Mouse (Mus musculus): Measurements from ENCODE around the gene S100a2. TPM values are rescaled to one million over a fixed set of nuclear protein-coding genes. Genes with fewer than 3 reads are reported as not detected.
A peak's percentile ranks its signal among the peaks of the same experiment; 100 is the strongest.

Gene S100a2
- polyA plus RNA-seq, 1 experiment = not detected

DNA sequence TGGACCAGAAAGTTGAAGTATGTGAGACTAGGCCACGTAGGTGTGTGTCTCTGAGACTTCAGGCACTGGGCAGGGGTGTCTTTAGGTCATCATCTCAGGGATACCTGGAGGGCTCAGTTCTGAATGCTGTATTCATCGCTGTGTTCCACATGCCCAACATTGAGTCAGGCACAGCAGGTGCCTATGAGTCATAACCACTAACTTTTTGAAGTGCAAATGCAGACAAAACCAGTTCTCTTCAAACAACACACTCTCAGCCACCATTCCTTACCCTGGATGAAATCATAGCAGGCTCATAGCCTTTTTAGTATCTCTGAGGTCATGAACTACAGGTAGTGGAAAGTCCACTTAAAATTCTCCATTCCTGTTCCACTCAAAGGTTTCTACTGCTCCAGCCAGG is 39.3 kb downstream of the S100a2 start:
- no peak overlapping the region for H3ac ChIP-seq (ENCODE audit: control insufficient read depth, insufficient read length, low read depth)
- no peaks in the 10 kb centered on the region for H3K79me2 ChIP-seq (ENCODE audit: control insufficient read depth, insufficient read depth)
- H3K79me3 ChIP-seq (ENCODE audit: low read depth) = no peaks in the 10 kb centered on the region
- TF ChIP-seq MAX (IDR thresholded peaks at IDR 0.05) = no peak
- TF ChIP-seq CTCF (IDR thresholded peaks at IDR 0.05; ENCODE audit: control insufficient read depth, insufficient read depth, insufficient read length) = no peak
- TF ChIP-seq MYOD1 (IDR thresholded peaks at IDR 0.05; ENCODE audit: control insufficient read depth, insufficient read length, low read depth) = peak; percentile 21
- no peak overlapping the region for H3K4me3 ChIP-seq (ENCODE audit: insufficient read depth, poor library complexity, severe bottlenecking)
- H3K36me3 ChIP-seq (ENCODE audit: control insufficient read depth, insufficient read depth) = no peaks in the 10 kb centered on the region
- no peaks in the 10 kb centered on the region for H3K27me3 ChIP-seq (ENCODE audit: control insufficient read depth, insufficient read depth, insufficient read length)

DNA sequence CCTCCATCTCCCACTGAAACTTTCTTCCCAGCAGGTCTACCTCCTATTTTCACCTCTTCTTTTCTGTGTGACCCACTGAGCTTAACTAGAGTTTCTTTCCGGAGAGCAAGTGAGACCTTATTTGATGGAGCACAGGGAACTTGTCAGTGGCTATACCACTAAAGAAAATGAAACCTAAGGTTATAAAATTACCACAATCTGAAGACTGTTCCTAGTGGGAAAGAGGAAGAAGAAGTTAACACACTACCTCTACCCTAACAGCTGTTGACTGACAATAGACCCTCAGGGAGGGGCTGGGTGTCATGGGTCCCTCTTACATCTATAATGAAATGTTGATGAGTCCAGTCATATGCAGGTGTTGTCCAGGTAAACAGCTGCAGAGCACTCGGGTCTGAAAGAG is 41.9 kb downstream of the S100a2 start:
- no peak overlapping the region for H3ac ChIP-seq (ENCODE audit: control insufficient read depth, insufficient read length, low read depth)
- no peak overlapping the region for H3K4me3 ChIP-seq (ENCODE audit: insufficient read depth, poor library complexity, severe bottlenecking)
- no peaks in the 10 kb centered on the region for H3K36me3 ChIP-seq (ENCODE audit: control insufficient read depth, insufficient read depth)
- H3K27me3 ChIP-seq (ENCODE audit: control insufficient read depth, insufficient read depth, insufficient read length) = no peaks in the 10 kb centered on the region
- TF ChIP-seq MAX (IDR thresholded peaks at IDR 0.05) (no peak), USF1 (IDR thresholded peaks at IDR 0.05; ENCODE audit: low read depth) (no peak), CEBPB (IDR thresholded peaks at IDR 0.05; ENCODE audit: low read depth) (no peak), MYOG (IDR thresholded peaks at IDR 0.05; ENCODE audit: control insufficient read depth, extremely low read depth, insufficient read length) (no peak), CTCF (IDR thresholded peaks at IDR 0.05; ENCODE audit: control insufficient read depth, insufficient read depth, insufficient read length) (no peak), FOSL1 (IDR thresholded peaks at IDR 0.05; ENCODE audit: insufficient read depth, low read length, poor library complexity, severe bottlenecking) (no peak), MYOD1 (IDR thresholded peaks at IDR 0.05; ENCODE audit: control insufficient read depth, insufficient read length, low read depth) (no peak)
- no peaks in the 10 kb centered on the region for H3K79me2 ChIP-seq (ENCODE audit: control insufficient read depth, insufficient read depth)
- no peaks in the 10 kb centered on the region for H3K79me3 ChIP-seq (ENCODE audit: low read depth)

DNA sequence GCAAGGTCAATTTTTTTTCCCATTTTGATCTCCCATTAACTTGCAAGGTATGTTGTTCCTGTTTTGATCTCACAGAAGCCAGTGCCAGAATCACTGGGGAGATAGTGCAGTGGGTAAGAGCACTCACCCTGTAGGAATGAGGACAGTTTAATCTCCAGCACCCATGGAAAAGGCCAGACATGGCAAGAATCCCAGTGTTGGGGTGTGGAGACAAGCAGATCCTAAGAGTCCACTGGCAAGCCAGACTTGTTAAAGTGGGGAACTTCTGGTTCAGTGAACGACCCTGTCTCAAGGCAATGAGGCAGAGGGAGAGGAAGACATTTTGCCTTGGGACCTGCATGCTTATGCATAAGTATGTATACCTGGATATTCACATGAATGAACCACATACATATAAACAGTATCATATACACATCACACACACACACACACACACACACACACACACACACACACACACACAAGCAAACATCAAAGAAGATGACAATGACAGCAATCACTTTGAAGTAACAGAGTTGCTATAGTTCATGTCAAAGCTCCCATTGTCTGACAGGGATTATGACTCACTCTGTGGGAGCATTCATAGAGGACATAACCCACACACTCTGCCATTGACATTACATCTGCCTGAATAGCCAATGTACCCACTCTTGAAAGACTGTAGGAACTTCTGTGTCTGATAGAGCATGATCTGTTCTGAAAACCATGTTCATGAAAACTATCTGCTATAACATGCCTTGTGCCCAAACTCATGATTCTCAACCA is 48.6 kb downstream of the S100a2 start:
- Histone ChIP-seq H3K79me2 (ENCODE audit: control insufficient read depth, insufficient read depth) (no peaks in the 10 kb centered on the region), H3K36me3 (ENCODE audit: control insufficient read depth, insufficient read depth) (no peaks in the 10 kb centered on the region), H3K79me3 (ENCODE audit: low read depth) (no peaks in the 10 kb centered on the region), H3ac (ENCODE audit: control insufficient read depth, insufficient read length, low read depth) (no peak overlapping the region), H3K4me3 (ENCODE audit: insufficient read depth, poor library complexity, severe bottlenecking) (no peak overlapping the region), H3K27me3 (ENCODE audit: control insufficient read depth, insufficient read depth, insufficient read length) (no peaks in the 10 kb centered on the region)
- no peak for TF ChIP-seq CEBPB (IDR thresholded peaks at IDR 0.05; ENCODE audit: low read depth)

DNA sequence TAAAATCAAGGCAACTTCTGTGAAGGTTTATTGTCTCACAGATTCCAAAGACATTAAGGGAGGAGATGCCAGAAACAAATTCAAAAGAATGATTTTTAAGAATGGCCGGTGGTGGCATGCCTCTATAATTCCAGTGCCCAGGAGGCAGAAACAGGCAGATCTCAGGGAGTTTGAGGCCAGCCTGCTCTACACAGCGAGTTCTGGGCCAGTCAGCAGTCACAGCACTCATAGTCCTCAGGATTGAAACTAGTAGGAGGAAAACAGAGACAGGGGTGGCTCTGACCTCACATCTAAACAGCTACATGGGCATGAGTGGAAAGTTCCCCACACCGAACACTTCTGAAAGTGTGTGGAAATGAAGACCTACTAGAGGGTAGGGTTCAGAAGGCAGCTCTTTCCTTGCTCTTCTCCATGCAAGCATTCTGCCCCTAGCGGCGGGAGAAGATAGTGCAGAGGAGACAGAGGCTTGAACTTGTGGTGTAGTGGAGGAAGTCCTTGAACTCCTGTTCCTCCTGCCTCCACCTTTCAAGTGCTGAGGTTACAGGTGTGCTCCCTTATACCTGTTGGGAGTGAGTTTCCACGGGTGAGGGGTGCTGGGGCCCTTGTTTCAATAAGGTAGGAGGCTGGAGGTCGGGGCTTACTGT is 49.6 kb downstream of the S100a2 start:
- Histone ChIP-seq H3K79me3 (ENCODE audit: low read depth) (no peaks in the 10 kb centered on the region), H3K4me3 (ENCODE audit: insufficient read depth, poor library complexity, severe bottlenecking) (no peak overlapping the region), H3K36me3 (ENCODE audit: control insufficient read depth, insufficient read depth) (no peaks in the 10 kb centered on the region), H3ac (ENCODE audit: control insufficient read depth, insufficient read length, low read depth) (no peak overlapping the region), H3K27me3 (ENCODE audit: control insufficient read depth, insufficient read depth, insufficient read length) (no peaks in the 10 kb centered on the region), H3K79me2 (ENCODE audit: control insufficient read depth, insufficient read depth) (no peaks in the 10 kb centered on the region)
- TF ChIP-seq MYOG (IDR thresholded peaks at IDR 0.05; ENCODE audit: control insufficient read depth, extremely low read depth, insufficient read length) = no peak
- TF ChIP-seq MYOD1 (IDR thresholded peaks at IDR 0.05; ENCODE audit: control insufficient read depth, insufficient read length, low read depth) = no peak
- TF ChIP-seq CTCF (IDR thresholded peaks at IDR 0.05; ENCODE audit: control insufficient read depth, insufficient read depth, insufficient read length) = peak; percentile 26

DNA sequence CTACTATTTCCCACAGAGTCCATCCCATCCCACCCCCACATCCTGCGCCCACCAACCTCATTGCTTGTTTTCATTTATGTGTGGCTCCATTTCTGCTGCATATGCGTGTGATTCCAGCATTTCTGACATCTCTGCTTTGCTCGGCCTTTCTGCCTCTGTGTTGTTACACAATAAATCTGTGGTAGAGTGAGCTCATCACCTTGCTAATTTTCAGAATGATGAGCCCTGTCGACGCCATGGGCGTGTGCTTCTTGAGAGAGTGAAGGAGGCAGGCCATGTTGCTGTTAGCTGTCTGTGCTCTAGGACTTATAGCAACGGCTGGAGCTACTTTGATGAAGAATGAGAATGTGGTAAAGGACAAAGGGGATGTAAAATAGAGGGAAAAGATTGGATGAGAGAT is 50.9 kb downstream of the S100a2 start:
- Histone ChIP-seq H3K79me2 (ENCODE audit: control insufficient read depth, insufficient read depth) (no peaks in the 10 kb centered on the region), H3ac (ENCODE audit: control insufficient read depth, insufficient read length, low read depth) (no peak overlapping the region), H3K79me3 (ENCODE audit: low read depth) (no peaks in the 10 kb centered on the region), H3K27me3 (ENCODE audit: control insufficient read depth, insufficient read depth, insufficient read length) (no peaks in the 10 kb centered on the region), H3K36me3 (ENCODE audit: control insufficient read depth, insufficient read depth) (no peaks in the 10 kb centered on the region), H3K4me3 (ENCODE audit: insufficient read depth, poor library complexity, severe bottlenecking) (no peak overlapping the region)
- TF ChIP-seq MYOD1 (IDR thresholded peaks at IDR 0.05; ENCODE audit: control insufficient read depth, insufficient read length, low read depth) = no peak
- TF ChIP-seq USF1 (IDR thresholded peaks at IDR 0.05; ENCODE audit: low read depth) = no peak
- no peak for TF ChIP-seq MYOG (IDR thresholded peaks at IDR 0.05; ENCODE audit: control insufficient read depth, extremely low read depth, insufficient read length)
- TF ChIP-seq FOSL1 (IDR thresholded peaks at IDR 0.05; ENCODE audit: insufficient read depth, low read length, poor library complexity, severe bottlenecking) = no peak
- TF ChIP-seq CEBPB (IDR thresholded peaks at IDR 0.05; ENCODE audit: low read depth) = no peak
- TF ChIP-seq CTCF (IDR thresholded peaks at IDR 0.05; ENCODE audit: control insufficient read depth, insufficient read depth, insufficient read length) = no peak
- no peak for TF ChIP-seq MAX (IDR thresholded peaks at IDR 0.05)

Other genes with a start within 250 kb of the S100a2 start
- gene Slc27a3, start 200.3 kb upstream of the S100a2 start, polyA plus RNA-seq (2012; fragmentation: generic; extraction: Trizol) = 8.6 TPM
- 39.3 TPM for gene Ints3, start 156.6 kb upstream of the S100a2 start, polyA plus RNA-seq (2012; fragmentation: generic; extraction: Trizol)
- 1.0 TPM for gene Npr1, start 124.4 kb upstream of the S100a2 start, polyA plus RNA-seq (2012; fragmentation: generic; extraction: Trizol)
- gene Ilf2, start 114.1 kb upstream of the S100a2 start, polyA plus RNA-seq (2012; fragmentation: generic; extraction: Trizol) = 93.9 TPM
- gene Snapin, start 99.2 kb upstream of the S100a2 start, polyA plus RNA-seq (2012; fragmentation: generic; extraction: Trizol) = 18.8 TPM
- 103 TPM for gene Chtop, start 80.7 kb upstream of the S100a2 start, polyA plus RNA-seq (2012; fragmentation: generic; extraction: Trizol)
- 96.0 TPM for gene S100a1, start 75.9 kb upstream of the S100a2 start, polyA plus RNA-seq (2012; fragmentation: generic; extraction: Trizol)
- 96.7 TPM for gene S100a13, start 75.8 kb upstream of the S100a2 start, polyA plus RNA-seq (2012; fragmentation: generic; extraction: Trizol)
- 0.96 TPM for gene S100a14, start 63.4 kb upstream of the S100a2 start, polyA plus RNA-seq (2012; fragmentation: generic; extraction: Trizol)
- 49.2 TPM for gene S100a16, start 53.0 kb upstream of the S100a2 start, polyA plus RNA-seq (2012; fragmentation: generic; extraction: Trizol)
- 22.0 TPM for gene S100a3, start 29.7 kb upstream of the S100a2 start, polyA plus RNA-seq (2012; fragmentation: generic; extraction: Trizol)
- 1.5 TPM for gene Gm42674, start 11.7 kb downstream of the S100a2 start, polyA plus RNA-seq (2012; fragmentation: generic; extraction: Trizol)
- gene S100a4, start 13.5 kb downstream of the S100a2 start, polyA plus RNA-seq (2012; fragmentation: generic; extraction: Trizol) = 11,980 TPM
- gene S100a5, start 18.3 kb downstream of the S100a2 start, polyA plus RNA-seq (2012; fragmentation: generic; extraction: Trizol) = 0.43 TPM
- 4,076 TPM for gene S100a6, start 22.6 kb downstream of the S100a2 start, polyA plus RNA-seq (2012; fragmentation: generic; extraction: Trizol)
- gene S100a7a, start 63.8 kb downstream of the S100a2 start, polyA plus RNA-seq (2012; fragmentation: generic; extraction: Trizol) = 0.11 TPM
- not detected for gene S100a8, start 78.7 kb downstream of the S100a2 start, polyA plus RNA-seq (2012; fragmentation: generic; extraction: Trizol)
- gene S100a9, start 105.5 kb downstream of the S100a2 start, polyA plus RNA-seq (2012; fragmentation: generic; extraction: Trizol) = not detected
- not detected for gene Pglyrp4, start 136.7 kb downstream of the S100a2 start, polyA plus RNA-seq (2012; fragmentation: generic; extraction: Trizol)
- gene Gm5849, start 187.6 kb downstream of the S100a2 start, polyA plus RNA-seq (2012; fragmentation: generic; extraction: Trizol) = not detected